Mouse (Mus musculus) lung, postnatal 10 days (tissue): ENCODE measurements around the gene Opn5.
A peak's percentile ranks its signal among the peaks of the same experiment; 100 is the strongest.

Source experiments
- DNase-seq: peaks from one replicate; pipeline ENCODE4 v3.0.0; 2021

Opn5 gene

DNA sequence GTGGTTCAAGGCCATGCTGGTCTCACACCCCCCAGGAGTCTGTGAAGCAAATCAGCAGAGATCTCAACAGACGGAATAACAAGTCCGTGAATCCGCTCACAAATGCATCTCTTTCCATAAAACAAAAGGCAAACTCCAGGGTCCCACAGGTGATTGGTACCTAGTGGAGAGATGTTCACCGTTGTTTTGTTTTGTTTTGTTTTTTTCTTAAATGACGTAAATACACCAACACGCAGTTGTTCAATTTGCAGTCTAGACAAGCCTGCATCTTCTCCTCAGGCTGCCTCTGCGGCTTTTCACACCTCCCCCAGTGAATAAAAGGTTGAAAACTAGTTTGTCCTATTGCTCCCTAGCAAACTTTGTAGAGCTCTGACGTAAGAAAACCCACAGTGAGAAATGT lies at the start of gene Opn5:
TSS of gene Opn5 (minus strand) at position 101 of the 400 bp plus-strand sequence.
- no peak for DNase-seq

DNA sequence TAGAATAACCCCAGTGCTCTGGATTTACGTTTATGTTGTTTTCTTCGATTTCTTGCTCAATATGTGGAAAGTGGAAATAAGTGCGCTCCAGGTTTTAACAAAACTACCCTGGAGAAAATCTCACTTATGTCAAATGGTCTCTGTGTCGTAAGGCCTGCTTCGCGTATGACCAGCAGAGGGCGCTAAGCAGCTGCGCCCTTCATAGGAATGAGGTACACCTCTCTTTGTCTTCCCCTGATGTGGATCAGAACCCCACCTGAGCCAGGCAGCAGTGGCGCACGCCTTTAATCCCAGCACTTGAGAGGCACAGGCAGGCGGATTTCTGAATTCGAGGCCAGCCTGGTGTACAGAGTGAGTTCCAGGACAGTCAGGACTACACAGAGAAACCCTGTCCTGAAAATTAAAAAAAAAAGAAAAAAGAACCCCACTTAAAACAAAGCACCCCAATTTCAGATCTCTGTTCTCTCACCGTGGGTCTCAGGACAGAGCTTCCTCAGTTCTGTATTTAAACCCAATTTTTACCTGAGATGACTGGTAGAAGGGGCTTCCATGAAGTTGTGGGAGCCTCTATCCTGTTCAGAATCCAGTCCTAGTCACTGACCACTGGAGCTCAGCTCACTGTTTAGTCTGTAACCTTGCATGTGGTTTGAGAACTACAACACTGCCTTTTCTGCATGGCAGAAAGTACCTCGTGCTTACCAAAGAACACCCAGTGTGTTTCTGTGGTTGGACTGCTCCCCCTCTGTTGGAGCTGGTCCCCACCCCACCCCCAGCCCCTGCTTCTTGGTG lies 47.6 kb upstream of the Opn5 start:
- DNase-seq, result peak; percentile 32

DNA sequence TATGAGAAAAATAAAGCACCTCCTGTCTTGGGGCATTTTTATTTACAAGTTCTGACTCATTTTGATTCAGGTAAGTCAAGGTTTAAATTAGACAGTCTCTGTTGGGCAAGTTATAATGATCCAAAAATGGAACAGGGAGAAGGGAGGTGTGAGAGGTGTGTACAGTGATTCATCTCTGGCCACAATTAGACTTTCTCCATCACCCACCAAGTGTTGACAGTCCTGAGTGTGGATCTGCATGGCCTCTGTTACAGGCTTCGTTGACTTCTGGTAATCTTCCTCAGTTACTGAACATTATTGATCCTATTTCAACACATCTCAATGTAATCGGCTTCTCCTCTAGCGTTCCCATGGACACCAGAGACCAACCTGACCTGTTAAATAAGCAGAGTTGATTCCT lies 32.2 kb upstream of the Opn5 start:
- no peak for DNase-seq

DNA sequence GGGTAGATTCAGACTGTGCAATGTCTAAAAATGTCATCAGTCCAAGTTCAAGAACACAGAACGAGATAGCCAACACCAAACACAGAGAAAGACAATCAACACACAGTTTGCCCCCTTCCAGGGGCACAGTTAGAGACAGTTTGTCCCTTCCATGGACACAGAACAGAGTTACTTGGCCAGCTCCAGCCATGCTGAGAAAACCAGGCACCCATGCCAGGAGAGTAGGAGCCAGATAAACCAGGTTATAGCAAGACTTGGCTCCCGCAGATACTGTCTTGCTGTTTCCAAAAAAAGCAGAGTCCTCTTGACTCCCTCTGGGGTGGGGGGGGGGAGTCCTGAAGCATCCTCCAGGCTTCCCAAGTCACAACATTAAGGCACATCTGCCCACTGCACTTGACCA lies 19.0 kb upstream of the Opn5 start:
- no peak for DNase-seq

DNA sequence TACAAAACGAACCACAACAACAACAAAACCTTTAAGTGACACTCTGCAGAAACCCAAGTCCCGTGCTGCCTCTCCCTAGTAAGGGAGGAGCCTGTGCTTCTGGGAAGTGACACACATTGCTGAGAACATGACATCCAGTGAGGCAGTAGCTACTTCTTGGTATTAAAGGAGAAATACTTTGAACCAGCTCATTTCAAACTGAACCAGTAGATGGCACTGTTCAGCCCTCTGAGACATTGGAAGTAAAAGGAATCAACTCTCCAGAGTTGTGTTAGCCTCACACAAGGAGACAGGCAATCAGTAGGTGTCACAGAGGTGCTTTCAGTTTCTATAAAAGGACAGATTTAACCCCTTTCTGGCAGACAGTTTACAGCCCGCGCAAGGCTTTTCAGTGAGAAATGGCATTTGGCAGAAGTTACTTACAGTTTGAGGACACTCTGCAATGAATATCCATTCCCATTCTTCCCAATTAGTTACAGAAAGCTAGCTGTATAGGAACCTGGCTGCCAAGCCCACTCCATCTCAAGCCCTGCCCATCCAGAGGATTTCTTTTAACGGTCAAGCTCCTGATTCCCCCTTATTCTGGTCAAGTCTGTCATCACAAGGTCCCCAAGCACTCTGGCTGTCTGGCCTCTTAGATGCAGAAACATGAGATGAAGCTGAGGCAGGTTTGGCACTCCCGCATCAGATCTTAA lies 2.0 kb upstream of the Opn5 start:
- peak; percentile 72 for DNase-seq

DNA sequence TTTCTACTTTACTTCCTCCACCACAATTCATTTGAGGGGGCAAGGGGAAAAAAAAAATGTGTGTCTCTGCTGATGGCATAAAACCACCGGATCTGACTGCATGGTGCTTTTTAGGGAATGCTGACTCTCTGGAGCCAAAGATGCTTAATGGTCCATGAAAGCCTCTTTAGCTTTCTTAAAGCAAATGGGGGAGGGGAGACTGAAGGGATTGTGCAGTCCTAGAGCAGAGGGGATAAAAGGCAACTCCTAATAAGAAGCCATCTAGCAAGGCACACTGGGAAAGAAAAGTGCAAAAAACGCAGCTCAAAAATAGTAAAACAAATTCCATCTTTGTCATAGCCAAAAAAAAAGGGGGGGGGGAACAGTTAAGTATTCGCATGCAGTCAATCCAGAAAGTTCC lies 2.9 kb downstream of the Opn5 start:
- no peak for DNase-seq

DNA sequence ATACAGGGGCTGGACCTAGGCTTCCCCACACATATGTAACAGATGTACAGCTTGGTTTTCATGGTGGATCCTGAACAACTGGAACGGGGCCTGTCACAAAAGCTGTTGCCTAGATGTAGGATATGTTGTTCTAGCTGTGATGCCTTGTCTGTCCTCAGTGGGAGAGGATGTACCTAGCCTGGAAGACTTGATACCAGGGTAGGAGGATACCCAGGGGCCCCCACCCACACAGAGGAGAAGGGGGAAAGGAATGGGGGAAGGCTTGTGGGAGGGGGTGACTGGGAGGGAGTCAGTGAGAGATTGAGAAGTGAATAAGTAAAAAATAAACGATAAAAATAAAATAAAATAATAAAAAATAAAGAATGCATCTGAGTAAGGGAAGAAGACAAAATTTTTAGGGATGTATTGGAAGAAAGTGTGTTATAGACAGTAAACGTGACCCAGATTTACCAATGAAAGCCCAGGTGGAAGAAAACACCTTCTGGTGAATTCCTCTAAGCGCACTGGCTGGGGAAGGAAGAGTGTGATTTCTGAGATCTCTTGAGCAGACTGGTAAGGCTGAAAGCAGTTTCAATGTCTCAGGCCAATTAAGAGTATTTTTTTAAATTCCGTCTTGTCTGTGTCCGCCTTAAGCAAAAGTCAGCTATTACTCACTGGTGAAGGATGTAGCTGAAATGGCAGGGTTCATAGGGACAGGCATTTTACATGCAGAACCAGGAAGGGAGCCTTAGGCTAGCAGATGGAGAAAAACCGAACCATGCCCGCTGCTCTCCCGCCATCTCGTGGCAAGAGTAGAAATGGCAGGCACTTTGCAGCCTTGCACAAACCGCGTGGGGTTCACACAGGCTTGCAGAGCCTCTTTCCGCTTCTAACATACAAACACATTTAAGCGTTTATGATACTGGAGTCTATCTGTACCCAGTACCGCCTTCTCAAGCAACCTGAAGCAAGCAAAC lies 8.1 kb downstream of the Opn5 start:
- DNase-seq, result peak; percentile 73

DNA sequence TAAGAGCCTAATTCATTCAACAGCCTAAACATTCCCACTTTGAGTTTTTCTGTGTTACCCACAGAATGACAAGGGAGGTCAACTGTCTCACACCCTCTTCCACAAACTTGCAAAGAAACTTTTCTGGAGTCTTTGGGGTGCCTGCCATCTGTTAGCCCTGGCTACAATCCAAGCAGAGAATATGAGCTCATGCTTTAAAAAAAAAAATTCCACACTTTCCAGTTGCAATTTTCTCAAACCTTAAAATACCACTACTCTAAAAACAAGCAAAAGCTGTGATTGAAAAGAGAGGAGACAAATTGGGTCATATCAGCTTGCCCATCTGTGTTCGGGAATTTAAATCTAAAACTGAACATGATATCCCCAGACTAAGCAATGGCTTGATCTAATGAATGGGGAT lies 24.7 kb downstream of the Opn5 start:
- DNase-seq, result peak; percentile 13

DNA sequence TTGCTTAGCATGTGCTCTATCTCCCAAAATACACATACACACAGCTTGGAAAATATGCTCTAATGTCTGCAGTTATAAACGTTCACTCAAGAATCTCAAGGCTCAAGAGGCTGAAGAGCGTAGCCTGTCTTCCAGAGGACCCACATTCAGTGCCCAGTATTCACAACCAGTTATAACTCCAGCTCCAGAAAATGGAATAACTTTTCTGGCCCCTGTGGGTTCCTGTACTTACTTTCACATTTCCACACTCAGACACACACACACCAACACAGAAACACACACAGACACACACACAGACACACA lies 28.2 kb downstream of the Opn5 start:
- DNase-seq, result no peak

DNA sequence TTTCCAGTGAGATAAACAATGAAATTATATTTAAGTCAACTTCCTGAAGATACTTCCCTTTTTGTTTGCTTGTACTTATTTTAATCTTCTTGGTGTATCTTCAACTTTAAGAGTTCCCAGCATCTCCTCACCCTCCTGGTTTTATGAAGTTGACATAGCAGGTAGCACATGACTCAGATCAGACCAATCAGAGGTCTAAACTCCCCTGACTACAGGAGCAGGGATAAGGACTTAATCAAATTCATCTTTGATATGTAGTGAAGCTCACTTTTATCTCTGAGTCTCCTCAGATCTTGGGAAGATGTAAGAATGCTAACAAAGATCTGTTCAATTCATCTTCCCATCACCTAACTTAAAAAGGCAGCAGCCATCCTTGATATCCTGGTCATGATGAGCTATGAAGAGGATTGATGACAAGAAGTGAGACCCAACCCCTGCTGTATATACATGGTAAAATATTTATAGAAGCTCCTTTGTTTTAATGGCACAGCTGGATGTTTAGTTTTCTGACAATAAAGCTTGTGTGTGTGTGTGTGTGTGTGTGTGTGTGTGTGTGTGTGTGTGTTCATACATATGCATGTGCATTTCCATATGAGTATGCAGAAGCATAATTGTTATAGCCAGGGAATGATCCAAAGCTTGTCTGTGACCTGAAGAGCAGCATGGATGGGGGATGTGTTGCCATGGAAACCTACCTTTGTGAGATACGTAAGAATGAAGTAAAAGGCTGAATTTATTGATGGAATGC lies 28.7 kb downstream of the Opn5 start:
- DNase-seq, result no peak

DNA sequence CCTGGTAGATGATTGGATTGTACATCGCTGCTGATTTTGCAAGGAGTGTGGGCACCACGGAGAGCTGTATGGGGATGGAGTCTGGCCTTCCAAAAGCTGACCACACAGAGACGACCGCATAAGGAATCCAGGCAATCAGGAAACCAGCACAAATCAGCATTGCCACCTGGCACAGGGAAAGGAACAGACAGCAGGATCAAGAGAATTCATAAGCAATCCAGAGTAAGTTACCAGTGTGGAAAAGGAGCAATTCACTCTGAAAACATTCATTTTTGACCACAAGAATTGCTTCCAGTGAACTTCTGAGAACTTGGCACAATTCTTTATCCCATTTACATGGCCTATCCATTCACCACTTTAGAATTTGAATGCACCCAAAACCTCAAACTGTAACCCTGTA lies 30.6 kb downstream of the Opn5 start:
- DNase-seq, result no peak

DNA sequence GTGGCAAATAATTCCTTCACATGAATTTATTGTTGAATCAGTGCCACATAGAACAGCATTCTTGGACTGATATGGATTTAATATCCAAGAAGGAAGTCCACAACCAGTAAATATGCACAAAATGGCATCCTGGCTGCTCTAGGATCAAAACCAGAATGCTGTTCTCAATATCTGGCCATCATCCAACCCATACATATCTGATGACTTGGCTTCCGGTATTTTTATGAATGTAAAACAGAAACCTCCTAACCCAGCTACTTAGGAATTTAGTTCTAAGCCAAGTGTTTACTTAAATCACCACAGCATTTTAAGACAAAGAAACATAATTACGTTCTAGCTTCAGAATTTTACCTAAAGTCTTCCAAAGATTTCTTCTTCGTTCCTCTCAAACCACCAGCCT lies 31.0 kb downstream of the Opn5 start:
- DNase-seq, result no peak

DNA sequence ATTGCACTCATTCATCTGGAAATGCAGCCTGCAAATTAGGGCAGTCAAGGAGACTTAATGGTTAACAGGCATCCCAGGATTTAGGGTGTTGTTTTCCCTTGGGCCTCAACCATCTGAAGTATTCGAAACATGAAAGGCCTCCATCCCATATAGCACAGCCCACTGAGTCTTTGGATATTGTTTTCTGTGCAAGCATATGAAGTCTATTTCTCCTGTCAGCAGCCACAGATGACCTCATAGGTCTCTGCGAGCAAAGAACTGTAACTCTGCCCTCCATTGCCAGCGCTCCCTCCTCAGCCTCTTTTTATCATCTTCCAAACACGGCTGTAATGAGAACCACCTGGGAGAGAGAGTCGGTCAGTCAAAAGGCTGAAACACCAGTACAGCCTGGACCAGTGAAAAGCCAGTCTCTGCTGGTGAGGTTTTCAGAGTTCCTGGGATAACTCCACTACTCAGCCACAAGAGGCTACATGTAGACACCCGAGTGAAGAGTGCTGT lies 34.5 kb downstream of the Opn5 start:
- DNase-seq, result no peak

DNA sequence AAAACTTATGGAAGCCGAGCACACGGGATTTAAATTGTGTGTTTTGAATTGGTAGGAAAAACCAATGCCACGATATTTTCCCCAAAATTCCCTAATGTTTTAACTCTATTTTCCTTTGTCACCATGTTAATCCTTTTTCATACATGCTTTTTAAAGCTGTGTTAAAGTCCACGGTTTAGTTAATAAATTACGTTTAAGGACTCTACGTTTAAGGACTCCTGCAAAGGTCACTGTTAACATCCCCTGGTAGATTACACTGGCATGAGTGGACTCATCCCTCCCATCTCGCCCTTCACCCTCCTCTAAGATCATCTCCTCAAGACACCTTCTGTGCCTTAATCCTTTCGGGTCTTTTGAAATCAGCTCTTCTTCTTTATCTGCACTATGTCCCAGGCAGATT lies 37.4 kb downstream of the Opn5 start:
- DNase-seq, result no peak

DNA sequence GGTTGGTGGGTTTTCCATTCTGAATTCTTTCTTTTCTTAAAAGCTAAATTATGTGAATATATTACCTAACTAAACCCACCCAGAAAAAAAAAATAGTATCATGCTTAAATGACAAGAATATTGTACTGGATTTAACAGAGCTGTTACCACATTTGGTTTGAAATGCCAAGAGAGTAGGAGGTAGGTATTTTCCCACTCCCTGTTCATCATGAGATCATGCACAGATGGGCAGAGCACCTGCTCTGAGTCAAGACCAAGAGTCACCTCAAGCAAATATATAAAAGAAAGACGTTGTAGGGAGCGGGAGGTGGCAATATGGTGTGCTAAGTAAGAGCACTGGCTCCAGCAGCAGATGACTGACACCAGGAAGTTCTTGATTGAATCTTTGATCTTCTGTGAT lies 61.6 kb downstream of the Opn5 start:
- no peak for DNase-seq

DNA sequence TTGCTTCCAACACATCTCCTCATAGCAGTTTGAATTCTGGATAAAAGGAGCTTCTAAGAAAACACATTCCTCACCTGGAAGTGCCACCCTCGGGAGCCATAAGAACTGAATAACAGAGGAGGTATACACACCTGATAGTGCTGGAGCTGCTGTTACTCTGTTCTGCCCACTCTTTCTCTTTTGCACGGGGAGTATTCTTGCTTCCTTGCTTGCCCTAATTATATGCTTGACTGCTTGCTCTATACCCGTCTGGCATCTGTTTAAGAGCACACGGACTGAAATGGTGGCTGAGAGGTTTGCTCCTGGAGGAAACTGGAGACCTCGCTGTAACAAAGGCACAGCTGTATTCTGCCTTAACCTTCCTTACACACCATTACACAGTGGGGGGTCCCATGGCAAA lies 81.0 kb downstream of the Opn5 start:
- DNase-seq, result no peak

DNA sequence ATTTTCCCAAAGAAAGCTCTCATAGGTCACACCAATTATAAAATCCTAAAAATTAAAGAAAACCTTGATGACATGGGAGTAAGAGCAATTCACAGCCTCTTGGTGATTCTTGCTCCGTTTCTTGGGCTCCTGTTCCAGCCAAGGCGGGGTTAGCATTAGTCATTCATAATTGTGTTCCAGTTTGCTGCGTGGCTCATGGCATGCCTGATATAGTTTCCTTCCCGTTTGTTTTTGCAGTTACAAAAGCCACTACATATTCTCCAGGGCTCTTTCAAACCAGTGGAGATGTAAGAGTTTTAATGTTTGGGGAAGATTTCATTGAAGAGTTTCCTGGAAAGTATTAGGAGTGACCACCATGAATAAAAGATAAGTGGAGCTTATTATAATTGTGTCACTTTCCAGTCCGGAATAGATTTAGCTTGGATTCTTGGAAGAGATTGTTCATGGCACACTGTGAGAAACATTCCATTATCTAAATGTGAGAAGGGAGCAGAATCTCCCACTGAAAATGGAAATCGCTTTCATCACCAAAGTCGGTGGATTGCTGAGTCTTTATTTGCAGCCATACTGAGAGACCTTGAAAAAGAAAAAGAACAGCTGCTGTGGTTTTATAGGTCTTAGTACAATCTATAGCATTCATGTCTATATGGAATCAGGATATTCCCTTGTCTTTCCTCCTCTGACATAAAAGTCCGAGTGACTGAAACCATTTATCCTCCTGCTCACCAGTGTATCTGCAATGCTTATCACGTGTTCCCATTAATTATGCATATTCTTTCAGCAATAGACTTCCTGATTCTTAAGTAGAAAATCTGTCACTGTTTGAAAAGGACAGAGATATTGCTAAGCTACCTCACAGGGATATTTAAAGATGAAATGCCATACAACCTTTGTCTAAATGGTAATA lies 101.6 kb downstream of the Opn5 start:
- no peak for DNase-seq
